Mouse (Mus musculus) lung, adult 2 months (tissue): ENCODE measurements around the gene Polr2b.

ENCODE experiments used
- CTCF ChIP-seq: fragments of 200-500 bp; IDR thresholded peaks from 2 replicates; pipeline ENCODE4 v1.5.1; 2011; ENCODE audit warnings: mild to moderate bottlenecking, low read length, control low read depth; ENCODE audit not compliant: insufficient read depth
- POLR2A ChIP-seq: fragments of 200-500 bp; IDR thresholded peaks from 2 replicates; pipeline ENCODE4 v1.6.1; 2011; ENCODE audit warnings: low read depth, mild to moderate bottlenecking, control low read depth, low read length, borderline replicate concordance; ENCODE audit errors: extremely low read depth

- TF ChIP-seq CTCF (no peak), POLR2A (no peak)
Measured at GRCm38 (mm10) chr5:77385221-77385620, 75.3 kb downstream of the Polr2b start.
